Comparison of ENCODE assay signal across 13 mouse cellular contexts in the genomic region with DNA sequence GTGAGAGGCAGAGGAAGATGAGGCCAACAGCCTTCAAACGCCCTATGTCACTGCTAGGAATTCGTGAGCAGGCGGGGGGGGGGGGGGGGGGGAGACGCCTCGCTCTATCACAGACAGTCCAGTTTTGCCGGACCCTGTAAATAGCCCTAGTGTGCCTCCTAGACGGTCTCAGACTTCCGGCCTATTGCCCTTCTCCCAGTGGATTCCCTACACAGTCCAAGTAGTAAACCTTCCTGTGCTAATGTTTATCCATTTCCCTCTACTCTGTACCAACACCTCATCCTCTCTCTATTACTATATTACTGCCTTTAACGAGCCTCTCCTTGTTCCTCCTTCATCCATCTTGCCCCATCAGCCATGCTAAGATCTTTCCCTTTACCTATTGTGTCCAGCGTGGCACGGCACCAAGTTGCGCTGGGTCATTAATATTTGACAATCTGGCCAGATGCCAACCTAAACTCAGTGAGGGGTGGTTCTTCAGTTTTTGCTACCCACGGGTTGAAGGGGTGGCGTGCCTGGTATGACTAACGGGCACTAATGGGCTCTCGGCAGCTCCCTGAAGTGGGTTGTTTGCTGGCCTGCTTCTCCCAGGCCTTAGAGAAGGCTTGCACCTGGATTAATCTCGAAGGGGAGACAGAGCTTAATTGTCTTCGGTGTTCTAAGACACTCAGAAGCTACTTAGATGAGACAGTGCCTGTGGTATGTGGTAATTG.
DNase-seq lines count a peak whose midpoint lies in the region; ATAC-seq lines count a peak whose summit lies in the region.
"Had no signal": no experiment of that assay in that cellular context is flagged by ENCODE, and none has a peak within 500 bp of the region (broad histone marks: within the 10 kb centered on the region; RNA-seq: fewer than 3 reads in every experiment).

No protein-coding gene starts in this region.

- peaks cover 30% of the 10 kb centered on the region for H3K4me1 ChIP-seq in heart, embryonic 13.5 days
- H3K4me1 ChIP-seq in hindbrain, embryonic 16.5 days (ENCODE audit: control insufficient read depth, insufficient read depth, low read depth, low read length) = peaks cover 13% of the 10 kb centered on the region
- H3K4me1 ChIP-seq in limb, embryonic 15.5 days = peaks cover 42% of the 10 kb centered on the region

- H3K9me3 ChIP-seq in heart, embryonic 13.5 days = no peaks in the 10 kb centered on the region
- no peaks in the 10 kb centered on the region for H3K9me3 ChIP-seq in hindbrain, embryonic 16.5 days (ENCODE audit: control insufficient read depth, low read length)
- no peaks in the 10 kb centered on the region for H3K9me3 ChIP-seq in limb, embryonic 15.5 days
- H3K9me3 ChIP-seq: embryonic facial prominence, embryonic 10.5 days; liver, embryonic 13.5 days had no signal

- no peak for ATAC-seq in heart, embryonic 13.5 days (ENCODE audit: extremely low read depth, insufficient number of reproducible peaks, low FRiP score, low TSS enrichment)
- 0 out of 2 replicates have a peak, but pooled peaks have one; percentile 35 for ATAC-seq in hindbrain, embryonic 16.5 days
- ATAC-seq in limb, embryonic 15.5 days (ENCODE audit: insufficient number of reproducible peaks, low FRiP score, low TSS enrichment, low read depth) = 0 out of 2 replicates have a peak, but pooled peaks have one; percentile 28
- ATAC-seq: activated CD4-positive, CD25-positive, alpha-beta regulatory T cell, adult 4 months had no signal

- DNase-seq in heart, postnatal 4 days = no peak
- peak; percentile 82 for DNase-seq in Muller cell, postnatal 12 days (ENCODE audit: inconsistent ontology term)
- DNase-seq in thymus, adult 18-20 months = no peak
- DNase-seq in adrenal gland, postnatal 10 days = no peak
- no peak for DNase-seq in thymus, postnatal 0 days (ENCODE audit: low spot score)
- DNase-seq: liver, embryonic 13.5 days; spleen, adult 18-20 months; thymus, postnatal 14 days had no signal

- WGBS in heart, embryonic 13.5 days = 47% methylated on average over 16 of the region's 18 CpGs
- WGBS in hindbrain, embryonic 16.5 days = 41% methylated on average over 14 of the region's 18 CpGs
- WGBS in limb, embryonic 15.5 days = 38% methylated on average over 15 of the region's 18 CpGs

- no peak overlapping the region for H3K4me3 ChIP-seq in heart, embryonic 13.5 days
- no peak overlapping the region for H3K4me3 ChIP-seq in hindbrain, embryonic 16.5 days (ENCODE audit: low read length)
- H3K4me3 ChIP-seq in limb, embryonic 15.5 days = no peak overlapping the region
- H3K4me3 ChIP-seq: embryonic facial prominence, embryonic 10.5 days; liver, embryonic 13.5 days had no signal

- H3K9ac ChIP-seq in heart, embryonic 13.5 days = no peak overlapping the region
- H3K9ac ChIP-seq in hindbrain, embryonic 16.5 days (ENCODE audit: low read depth, low read length) = no peak overlapping the region
- no peak overlapping the region for H3K9ac ChIP-seq in limb, embryonic 15.5 days
- H3K9ac ChIP-seq: liver, embryonic 13.5 days had no signal

- peak overlapping the region; percentile 56 for H3K4me2 ChIP-seq in heart, embryonic 13.5 days
- H3K4me2 ChIP-seq in hindbrain, embryonic 16.5 days (ENCODE audit: low read length) = no peak overlapping the region
- no peak overlapping the region for H3K4me2 ChIP-seq in limb, embryonic 15.5 days

- peaks cover 35% of the 10 kb centered on the region for H3K27me3 ChIP-seq in heart, embryonic 13.5 days (replicated peaks)
- no peaks in the 10 kb centered on the region for H3K27me3 ChIP-seq in hindbrain, embryonic 16.5 days (replicated peaks; ENCODE audit: control insufficient read depth, insufficient read depth, low read length)
- H3K27me3 ChIP-seq in limb, embryonic 15.5 days = no peaks in the 10 kb centered on the region

- no peaks in the 10 kb centered on the region for H3K36me3 ChIP-seq in heart, embryonic 13.5 days
- H3K36me3 ChIP-seq in hindbrain, embryonic 16.5 days (ENCODE audit: control insufficient read depth, insufficient read depth, low read length) = no peaks in the 10 kb centered on the region
- no peaks in the 10 kb centered on the region for H3K36me3 ChIP-seq in limb, embryonic 15.5 days
- H3K36me3 ChIP-seq: embryonic facial prominence, embryonic 10.5 days; liver, embryonic 13.5 days had no signal

- H3K27ac ChIP-seq in heart, embryonic 13.5 days (replicated peaks) = no peak overlapping the region
- no peak overlapping the region for H3K27ac ChIP-seq in hindbrain, embryonic 16.5 days (ENCODE audit: low read depth, low read length)
- H3K27ac ChIP-seq in limb, embryonic 15.5 days = no peak overlapping the region
- H3K27ac ChIP-seq: liver, embryonic 13.5 days had no signal
